Mouse (Mus musculus): Measurements from ENCODE around the gene Spats2l.

Spats2l gene

DNA sequence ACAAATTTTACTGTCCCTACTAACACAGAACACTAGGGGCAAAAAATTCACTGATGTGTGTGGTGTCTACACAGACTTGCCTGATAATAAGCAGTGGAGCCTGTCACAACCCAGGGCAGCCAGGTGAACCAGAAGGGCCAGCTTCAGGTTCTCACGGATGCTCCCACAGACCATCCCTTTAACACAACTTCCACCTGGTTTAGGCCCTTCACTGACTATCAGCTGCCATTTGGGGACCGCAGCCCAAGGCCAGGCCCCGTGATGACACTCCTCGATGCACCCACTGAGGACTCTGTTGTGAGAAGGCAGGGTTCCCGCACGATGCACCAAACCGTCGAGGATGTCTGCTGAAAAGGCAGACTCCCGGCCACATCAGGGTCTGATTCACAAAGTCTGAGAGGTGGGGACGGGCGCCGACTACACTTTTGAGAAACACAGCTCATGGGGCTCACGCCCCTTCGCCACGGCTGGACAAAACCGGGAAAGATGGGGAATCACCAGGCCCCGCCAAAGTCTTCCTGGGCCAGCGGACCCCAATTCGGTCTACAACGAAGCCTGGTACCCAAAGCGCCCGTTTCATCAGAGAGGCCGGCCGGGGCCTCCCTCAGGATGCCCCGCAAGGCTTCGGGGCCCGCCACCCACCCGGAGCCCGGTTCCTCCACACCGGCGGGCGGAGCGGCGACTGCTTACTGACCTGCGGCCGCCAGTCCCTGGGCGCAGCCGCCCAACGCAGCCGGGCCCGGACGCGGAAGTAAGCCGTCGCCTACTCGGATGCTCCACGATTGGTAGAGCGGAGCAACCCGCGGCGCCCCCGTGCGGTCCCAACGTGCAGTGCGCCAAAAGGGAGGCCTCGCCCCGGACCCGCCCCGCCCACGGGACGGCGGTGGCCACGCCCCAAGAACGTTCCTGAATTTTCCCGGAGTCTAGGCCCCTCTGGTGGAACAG lies 195.6 kb downstream of the Spats2l start:
- CTCF ChIA-PET: interaction anchor here (0.6 kb wide), 1 partner anchor 1418 kb away, joined by 3 read pairs; no protein-coding TSS in a partner anchor

DNA sequence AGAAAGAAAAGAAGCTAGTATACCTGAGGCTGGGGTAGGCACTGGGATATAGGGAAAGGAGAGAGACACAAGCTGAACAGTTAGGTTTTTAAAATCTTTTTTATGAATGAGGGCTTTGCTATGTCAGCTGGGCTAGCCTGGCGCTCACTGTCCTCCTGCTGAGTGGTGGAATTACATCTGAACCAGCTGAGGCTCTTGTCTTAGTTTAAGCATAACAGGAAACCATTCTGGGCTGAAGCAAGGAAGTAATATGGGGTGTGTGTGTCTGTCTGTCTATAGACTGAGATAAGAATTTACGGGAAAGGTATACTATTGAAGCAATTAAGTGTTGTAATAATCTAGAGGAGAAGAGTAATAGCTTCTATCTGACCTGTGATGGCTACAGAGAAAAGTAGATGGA lies 197.6 kb downstream of the Spats2l start:
- CTCF ChIA-PET: interaction anchor here (0.7 kb wide), 1 partner anchor 23 kb away, joined by 3 read pairs; no protein-coding TSS in a partner anchor

DNA sequence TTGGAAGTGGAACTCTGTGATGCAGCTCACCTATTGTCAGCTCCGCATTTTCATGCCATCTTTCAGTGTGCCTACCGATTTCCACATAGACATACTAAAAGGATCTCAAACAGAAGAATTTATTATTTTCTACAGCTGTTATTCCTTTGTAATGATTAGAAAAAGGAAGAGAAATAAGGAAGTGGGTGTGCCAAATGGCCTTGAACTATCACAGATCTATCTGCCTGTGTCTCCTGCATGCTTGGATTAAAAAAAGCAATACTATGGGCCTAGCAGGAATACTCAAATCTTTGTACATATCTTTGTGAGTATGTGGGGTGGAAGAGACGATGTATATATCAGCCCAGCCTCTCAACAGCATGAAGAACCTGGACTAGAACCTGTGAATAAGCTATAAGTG lies 202.9 kb downstream of the Spats2l start:
- CTCF ChIA-PET: no interaction called here

DNA sequence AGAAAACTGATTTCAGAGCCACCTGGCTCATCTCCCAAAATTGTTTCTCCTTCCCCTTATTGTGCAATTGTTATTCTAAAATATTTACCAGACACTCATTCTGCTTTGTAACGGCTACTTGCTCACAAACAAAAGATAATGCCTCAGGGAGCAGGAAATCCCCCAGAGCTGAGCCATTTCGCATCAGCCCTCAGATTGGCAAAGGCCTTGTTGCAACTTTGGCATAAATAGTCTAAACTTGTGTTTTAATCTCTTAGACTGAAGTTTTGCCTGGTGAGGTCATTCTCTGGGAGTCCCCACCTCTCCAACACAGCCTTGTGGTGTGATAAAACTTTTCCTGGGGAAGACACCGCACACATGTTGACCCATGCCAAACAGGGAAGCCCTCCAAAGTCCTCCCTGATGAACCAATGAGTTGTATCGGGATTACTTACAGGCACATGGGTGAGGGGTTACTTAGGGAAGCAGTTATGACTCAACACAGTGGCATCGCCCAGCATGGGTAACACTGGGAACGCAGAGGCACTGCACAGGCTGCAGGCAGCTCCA lies 215.2 kb downstream of the Spats2l start:
- CTCF ChIA-PET: interaction anchor here (0.7 kb wide), 1 partner anchor 18 kb away, joined by 3 read pairs; no protein-coding TSS in a partner anchor

DNA sequence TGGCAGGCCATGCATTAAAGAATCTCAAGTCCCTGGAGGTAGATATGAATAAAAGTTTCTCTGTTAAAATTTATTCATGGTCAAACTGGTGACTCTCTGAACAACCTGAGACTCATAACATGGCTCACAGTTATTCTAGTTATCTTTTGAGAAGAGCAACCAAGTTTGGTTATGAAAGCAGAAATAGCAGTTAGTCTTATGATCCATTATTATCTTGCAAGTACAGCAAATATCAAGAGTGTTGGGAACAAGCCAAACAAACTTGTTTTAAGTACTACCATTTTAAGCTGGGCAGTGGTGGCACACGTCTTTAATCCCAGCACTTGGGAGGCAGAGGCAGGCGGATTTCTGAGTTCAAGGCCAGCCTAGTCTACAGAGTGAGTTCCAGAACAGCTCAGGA lies 217.3 kb downstream of the Spats2l start:
- CTCF ChIA-PET: interaction anchor here (1.2 kb wide), 1 partner anchor 32 kb away, joined by 4 read pairs; no protein-coding TSS in a partner anchor

DNA sequence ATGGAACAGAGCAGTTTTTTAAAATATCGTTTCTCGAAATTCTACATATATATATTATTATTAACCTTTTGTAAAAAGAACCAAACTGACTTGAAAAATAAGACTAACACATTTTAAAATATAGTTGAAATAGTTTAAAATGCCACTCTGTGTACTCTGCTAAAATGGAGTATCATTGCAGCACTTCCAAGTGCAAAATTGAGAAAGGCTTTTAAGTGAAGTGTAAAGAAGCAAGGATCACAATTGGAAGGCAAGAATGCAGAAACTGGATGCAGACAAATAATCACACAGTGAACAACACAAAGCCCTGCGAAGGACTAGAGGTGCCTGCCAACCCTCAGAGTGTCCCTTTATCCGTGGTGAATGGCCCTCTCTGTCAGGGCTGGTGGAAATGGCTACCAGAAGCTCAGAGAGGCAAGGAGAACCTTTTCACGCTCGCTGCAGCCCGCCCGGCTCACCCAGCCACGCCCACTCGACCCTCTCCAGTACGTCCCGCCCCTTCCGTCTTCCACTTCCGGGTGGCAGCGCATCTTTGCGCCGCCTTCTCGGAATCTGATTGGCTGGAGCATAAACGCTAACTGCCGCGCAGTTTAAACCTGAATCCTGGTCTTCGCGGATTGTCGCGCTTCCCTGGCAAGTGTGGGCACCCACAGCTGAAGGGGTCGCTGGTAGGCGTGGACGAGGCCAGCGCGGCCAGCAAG lies 221.6 kb downstream of the Spats2l start, which contains the start of gene Sgo2a:
Sgo2a (plus strand) TSS at position 540 of the 701 bp plus-strand sequence.
- CTCF ChIA-PET: no interaction called here

DNA sequence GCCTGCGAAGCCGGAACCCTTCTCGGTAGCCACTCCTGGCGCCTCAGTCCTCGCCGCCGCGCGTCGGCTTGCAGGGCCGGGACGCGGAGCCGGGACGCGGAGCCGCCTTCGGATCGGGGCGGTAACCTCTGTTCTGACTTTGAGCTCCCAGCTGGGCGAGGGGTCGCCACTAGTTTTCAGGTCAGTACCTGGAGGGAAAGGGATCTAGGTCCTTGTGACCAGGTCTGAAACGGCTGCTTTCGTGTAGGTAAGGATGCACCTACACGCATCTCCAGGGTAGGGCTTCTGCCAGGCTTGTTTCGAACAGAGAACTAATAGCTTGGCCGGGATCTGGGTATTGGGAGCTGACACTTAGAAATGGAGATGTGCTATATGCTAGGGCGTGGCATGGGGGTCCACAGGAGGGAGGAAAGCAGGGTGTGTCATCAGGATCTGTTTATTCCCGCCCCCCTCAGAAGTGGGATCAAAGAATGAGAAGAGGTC lies 222.2 kb downstream of the Spats2l start:
- CTCF ChIA-PET: no interaction called here
